Mouse (Mus musculus) induced T-regulatory cell, adult 2 months (primary cell): ENCODE data around the gene Olfr641.

Experiments used
- DNase-seq: peaks from one replicate; pipeline ENCODE4 v3.0.0-alpha.2; 2012; ENCODE audit warnings: low read depth

Olfr641 gene

DNA sequence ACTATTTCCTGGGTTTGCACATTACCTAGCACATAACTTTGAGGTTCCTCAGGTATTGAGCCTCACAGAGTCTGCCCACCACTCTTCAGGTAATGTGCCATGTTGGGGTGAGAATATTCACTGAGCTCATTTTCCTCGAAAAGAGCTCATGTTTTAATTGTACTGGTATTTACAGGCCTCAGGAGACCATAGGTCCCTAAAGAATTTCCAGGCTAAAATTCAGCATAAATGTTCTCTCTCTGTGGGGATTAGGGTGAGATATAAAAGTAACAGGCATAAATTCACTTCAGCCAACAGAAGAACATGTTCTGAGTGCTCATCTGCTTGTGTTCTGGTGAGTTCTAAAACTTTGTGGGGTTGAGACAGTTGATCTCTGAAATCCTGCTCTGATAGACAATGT is at the start of gene Olfr641:
Gene Olfr641 (plus strand): TSS at position 301 of the 400 bp plus-strand sequence.
- no peak for DNase-seq

DNA sequence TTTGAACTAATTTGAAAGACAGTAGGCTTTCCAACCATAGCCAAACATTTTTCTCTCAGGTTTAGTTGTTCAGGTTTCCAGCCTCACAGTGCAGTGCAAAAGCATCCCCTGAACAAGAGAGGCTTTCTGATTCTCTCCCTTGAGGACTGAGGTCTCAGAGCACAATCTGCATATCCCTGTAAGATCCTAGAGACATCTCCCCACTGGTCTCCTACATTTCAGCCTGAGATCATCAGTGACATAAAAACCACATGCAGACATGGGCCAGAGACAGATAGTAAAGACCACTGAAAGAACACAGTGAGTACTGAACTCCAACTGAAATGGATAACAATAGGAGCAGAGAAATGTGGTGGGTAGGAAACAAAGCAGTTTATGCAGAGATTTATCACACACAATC is 36.8 kb upstream of the Olfr641 start, which contains the start of gene Olfr638:
Gene Olfr638 (plus strand): TSS at position 301 of the 400 bp plus-strand sequence.
- no peak for DNase-seq

DNA sequence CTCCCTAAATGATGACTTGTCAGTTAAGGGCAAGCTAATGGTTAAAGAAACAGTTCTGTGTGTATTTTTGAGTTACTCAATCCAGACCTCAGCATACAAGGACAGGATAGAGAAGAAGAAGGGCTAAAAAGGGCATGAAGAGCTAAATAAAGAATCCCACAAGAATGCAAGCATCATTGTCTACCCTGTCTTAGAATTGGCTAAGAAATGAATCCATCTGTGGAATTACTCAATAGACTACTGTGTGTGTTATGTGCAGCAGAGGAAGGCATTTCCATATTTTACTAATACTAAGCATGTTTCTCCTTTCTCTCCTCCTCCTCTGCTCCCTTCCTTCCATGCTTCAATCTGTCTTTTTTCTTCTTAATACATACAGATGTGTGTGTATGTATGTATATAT is 36.1 kb upstream of the Olfr641 start:
- no peak for DNase-seq

- DNase-seq = no peak
Measured at GRCm38 (mm10) chr7:104017203-104017602, 18.0 kb upstream of the Olfr641 start, which contains the start of gene Olfr639. Olfr639 (minus strand) TSS chr7:104017303.

DNA sequence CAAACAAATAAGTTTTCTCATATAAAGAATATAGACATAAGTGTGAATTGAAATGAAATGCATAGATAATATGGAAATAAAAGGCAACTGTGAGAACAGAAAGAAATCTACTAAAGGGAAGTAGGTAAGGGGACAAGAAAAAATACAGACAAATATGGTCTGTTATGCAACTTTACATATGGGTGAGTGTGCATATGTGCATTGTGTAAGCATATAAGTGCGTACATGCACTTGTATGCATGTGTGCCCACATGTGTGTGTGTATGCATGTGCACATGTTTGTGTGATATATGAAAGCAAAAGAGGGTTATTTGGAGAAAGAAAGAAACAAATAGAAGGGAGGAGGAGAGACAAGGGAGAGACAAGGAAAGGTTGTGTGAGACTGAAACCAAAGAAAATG is 16.3 kb upstream of the Olfr641 start:
- DNase-seq = no peak

GRCm38 (mm10) chr7:104021651-104022050 is 13.6 kb upstream of the Olfr641 start:
- no peak for DNase-seq

- DNase-seq = no peak
Measured at GRCm38 (mm10) chr7:104025473-104025872, 9.8 kb upstream of the Olfr641 start, which contains the start of gene Olfr640. Olfr640 (minus strand) TSS chr7:104025573.

GRCm38 (mm10) chr7:104026978-104027377 is 8.3 kb upstream of the Olfr641 start:
- DNase-seq = no peak

DNA sequence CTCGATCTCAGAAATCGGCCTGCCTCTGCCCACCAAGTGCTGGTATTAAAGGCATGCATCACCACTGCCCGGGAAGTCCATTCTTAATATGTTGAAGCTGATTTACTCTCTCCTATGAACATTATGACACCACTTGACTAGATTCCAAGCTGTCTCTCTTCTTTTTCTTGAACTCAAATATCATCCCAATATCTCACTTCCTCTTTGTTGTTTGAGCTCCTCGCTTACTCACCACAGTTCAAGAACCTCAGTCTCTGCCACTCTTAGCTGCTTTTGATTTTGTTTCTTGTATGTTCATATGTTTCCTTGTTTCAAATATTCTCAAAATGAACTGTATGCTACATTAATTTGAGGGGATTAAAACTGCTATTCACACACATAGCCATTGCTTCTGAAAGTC is 15.5 kb downstream of the Olfr641 start:
- no peak for DNase-seq

DNA sequence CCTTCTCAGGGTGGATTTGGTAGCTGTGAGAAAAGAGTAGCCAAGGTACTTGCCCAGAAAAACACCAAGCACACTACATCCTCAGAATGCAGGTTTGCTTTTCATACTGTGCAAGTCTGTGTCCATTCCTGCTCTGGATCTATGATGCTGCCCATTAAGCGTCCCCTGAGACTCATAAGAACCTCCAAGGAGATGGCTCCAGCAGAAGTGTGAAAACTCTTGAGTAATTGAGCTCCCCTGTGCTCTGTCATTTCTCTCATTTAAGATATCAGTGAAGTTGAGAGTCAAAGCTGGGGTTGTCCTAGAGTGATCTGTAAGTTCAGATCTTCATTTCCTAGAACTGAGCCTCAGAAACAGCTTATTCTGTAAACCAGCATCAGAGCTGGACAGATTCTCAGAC is 17.3 kb downstream of the Olfr641 start, which contains the start of gene Olfr642:
Gene Olfr642 (minus strand): TSS at position 101 of the 400 bp plus-strand sequence.
- DNase-seq = no peak

- no peak for DNase-seq
Measured at GRCm38 (mm10) chr7:104059215-104059614, 24.0 kb downstream of the Olfr641 start.

DNA sequence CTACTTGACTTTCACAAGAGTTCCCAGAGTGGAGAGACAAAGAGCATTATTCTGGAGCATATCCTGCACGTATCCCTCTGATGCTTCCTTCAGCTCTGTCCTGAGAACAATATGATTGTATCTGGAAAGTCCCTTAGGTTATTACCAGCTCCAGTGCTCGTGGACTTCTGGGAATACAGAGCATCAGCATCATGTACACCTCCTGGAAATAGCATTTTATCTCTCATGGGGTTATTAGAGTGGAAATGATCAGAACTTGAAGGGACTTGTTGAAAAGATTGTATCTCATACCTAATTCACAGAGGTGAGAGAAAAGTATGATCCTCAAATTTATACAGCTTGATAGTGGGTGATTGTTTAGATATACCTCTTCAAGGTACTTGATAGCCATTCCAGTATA is 26.1 kb downstream of the Olfr641 start, which contains the start of gene 4930516K23Rik:
Gene 4930516K23Rik (minus strand): TSS at position 101 of the 400 bp plus-strand sequence.
- DNase-seq = no peak

DNA sequence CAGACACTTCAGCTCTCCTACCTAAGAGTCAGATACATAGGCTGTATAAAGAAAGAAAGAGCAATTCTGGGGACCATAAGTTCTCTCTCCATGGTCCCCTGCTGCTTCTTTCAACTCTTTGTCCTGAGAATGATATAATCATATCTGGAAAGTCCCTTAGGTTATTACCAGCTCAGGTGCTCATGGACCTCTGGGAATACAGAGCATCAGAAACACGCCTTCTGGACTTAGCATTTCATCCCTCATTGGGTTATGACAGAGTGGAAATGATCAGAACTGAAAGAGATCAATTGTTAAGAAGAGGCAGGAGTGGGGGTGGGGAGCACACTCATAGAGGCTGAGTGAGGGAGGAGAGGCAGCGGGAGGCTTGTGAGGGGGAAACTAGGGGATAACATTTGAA is 36.5 kb downstream of the Olfr641 start, which contains the start of gene Olfr644:
Gene Olfr644 (minus strand): TSS at position 101 of the 400 bp plus-strand sequence.
- no peak for DNase-seq

DNA sequence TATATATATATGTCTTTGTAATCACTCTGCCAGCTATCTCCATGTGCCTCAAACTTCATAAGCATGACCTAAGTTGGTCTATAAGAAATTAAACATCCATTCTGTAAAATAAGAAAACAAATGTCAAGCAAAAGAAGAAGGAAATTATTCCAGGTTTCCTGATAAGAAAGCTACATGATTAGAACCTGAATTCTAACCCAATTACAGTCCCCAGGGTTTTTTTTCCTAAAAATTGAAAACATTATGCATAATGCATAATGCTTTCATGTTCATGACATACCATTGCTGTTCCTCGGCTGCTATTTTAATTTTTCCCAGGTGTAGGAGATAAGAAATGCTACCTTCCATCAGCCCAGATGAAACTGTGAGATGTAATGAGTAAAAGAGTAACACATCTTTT is 50.1 kb downstream of the Olfr641 start, which contains the start of gene Olfr645:
Gene Olfr645 (minus strand): TSS at position 101 of the 400 bp plus-strand sequence.
- DNase-seq = no peak
